Mouse (Mus musculus) embryonic facial prominence, embryonic 11.5 days (tissue): ENCODE data around the gene Thnsl2. TPM values are rescaled to one million over a fixed set of nuclear protein-coding genes. Genes with fewer than 3 reads are reported as not detected.

Experiments
- ATAC-seq: fragments of 200-750 bp; cut with Nextera tagmentation; replicated peaks from 2 replicates; pipeline ENCODE4 v1.8.0; 2017; ENCODE audit warnings: low read depth; ENCODE audit not compliant: insufficient number of reproducible peaks, low FRiP score, low TSS enrichment
- DNase-seq: peaks from one replicate; pipeline ENCODE4 v3.0.0-alpha.2; 2015; ENCODE audit warnings: low spot score
- H3K27ac ChIP-seq: fragments of 300-500 bp; sonication (generic); replicated peaks from 2 replicates; pipeline ENCODE4 v1.5.1; 2014; ENCODE audit warnings: mild to moderate bottlenecking, low read depth, low read length, control low read depth
- H3K27me3 ChIP-seq: fragments of 300-500 bp; sonication (generic); 2 replicates; pipeline ENCODE4 v1.6.1; 2014; ENCODE audit warnings: mild to moderate bottlenecking, low read length, moderate library complexity, mixed read lengths; ENCODE audit not compliant: control insufficient read depth, insufficient read depth
- H3K36me3 ChIP-seq: fragments of 300-500 bp; sonication (generic); replicated peaks from 2 replicates; pipeline ENCODE4 v1.6.1; 2014; ENCODE audit warnings: low read depth, mild to moderate bottlenecking, low read length, moderate library complexity, mixed read lengths; ENCODE audit not compliant: control insufficient read depth, insufficient read depth
- H3K4me1 ChIP-seq: fragments of 300-500 bp; sonication (generic); 2 replicates; pipeline ENCODE4 v1.6.1; 2014; ENCODE audit warnings: low read length, mixed read lengths; ENCODE audit not compliant: control insufficient read depth, insufficient read depth
- H3K4me2 ChIP-seq: fragments of 300-500 bp; sonication (generic); 2 replicates; pipeline ENCODE4 v1.6.1; 2014; ENCODE audit warnings: low read depth, mild to moderate bottlenecking, control low read depth, low read length, moderate library complexity
- H3K4me3 ChIP-seq: fragments of 300-500 bp; sonication (generic); 2 replicates; pipeline ENCODE4 v1.5.1; 2014; ENCODE audit warnings: low read depth, low read length, control low read depth
- H3K9ac ChIP-seq: fragments of 300-500 bp; sonication (generic); replicated peaks from 2 replicates; pipeline ENCODE4 v1.6.1; 2014; ENCODE audit warnings: mild to moderate bottlenecking, control low read depth, low read length
- H3K9me3 ChIP-seq: fragments of 300-500 bp; sonication (generic); replicated peaks from 2 replicates; pipeline ENCODE4 v1.6.1; 2016; ENCODE audit warnings: mild to moderate bottlenecking, low read length, inconsistent platforms, mixed read lengths; ENCODE audit not compliant: control insufficient read depth
- WGBS: fragments of 180-500 bp; shearing (Covaris S2); extraction: QIAGEN DNeasy Blood & Tissue Kit; methylation state at CpG from one replicate; pipeline ENCODE4 v1.1.7; 2014; 5-methylcytosine and 5-hydroxymethylcytosine counted together
- polyA plus RNA-seq: library from polyadenylated mRNA; unstranded; fragments of >200 nt; fragmentation: Nextera tagmentation; extraction: Ambion mirVana; gene quantifications from 2 replicates; pipeline ENCODE4 v1.2.1, GENCODE M21; 2014

Gene Thnsl2
- polyA plus RNA-seq, 1 experiment from 2014 or later, result 4.3 TPM

GRCm38 (mm10) chr6:71094693-71095092 lies 49.5 kb downstream of the Thnsl2 start:
- WGBS, result 76% methylated on average over 5 of the region's 5 CpGs
- H3K9ac ChIP-seq, result no peak overlapping the region
- no peak overlapping the region for H3K4me2 ChIP-seq
- no peaks in the 10 kb centered on the region for H3K4me1 ChIP-seq
- no peak overlapping the region for H3K27ac ChIP-seq
- H3K27me3 ChIP-seq, result no peaks in the 10 kb centered on the region
- no peaks in the 10 kb centered on the region for H3K9me3 ChIP-seq
- DNase-seq (no peak), ATAC-seq (no peak)
- no peaks in the 10 kb centered on the region for H3K36me3 ChIP-seq
- no peak overlapping the region for H3K4me3 ChIP-seq

- no peaks in the 10 kb centered on the region for H3K27me3 ChIP-seq
- H3K9me3 ChIP-seq, result no peaks in the 10 kb centered on the region
- no peak overlapping the region for H3K4me2 ChIP-seq
- no peaks in the 10 kb centered on the region for H3K4me1 ChIP-seq
- ATAC-seq (no peak), DNase-seq (no peak)
- WGBS, result 86% methylated on average over 6 of the region's 6 CpGs
- H3K4me3 ChIP-seq, result no peak overlapping the region
- H3K27ac ChIP-seq, result no peak overlapping the region
- H3K9ac ChIP-seq, result no peak overlapping the region
- no peaks in the 10 kb centered on the region for H3K36me3 ChIP-seq
Measured at GRCm38 (mm10) chr6:71093686-71094085, 50.6 kb downstream of the Thnsl2 start.

- H3K4me3 ChIP-seq, result no peak overlapping the region
- no peak overlapping the region for H3K4me2 ChIP-seq
- H3K9me3 ChIP-seq, result no peaks in the 10 kb centered on the region
- 80% methylated on average over 5 of the region's 5 CpGs for WGBS
- H3K4me1 ChIP-seq, result no peaks in the 10 kb centered on the region
- H3K9ac ChIP-seq, result no peak overlapping the region
- no peak for ATAC-seq
- no peaks in the 10 kb centered on the region for H3K36me3 ChIP-seq
- no peaks in the 10 kb centered on the region for H3K27me3 ChIP-seq
- no peak for DNase-seq
- H3K27ac ChIP-seq, result no peak overlapping the region
Measured at GRCm38 (mm10) chr6:71090475-71090874, 53.8 kb downstream of the Thnsl2 start.

- 87% methylated on average over 4 of the region's 4 CpGs for WGBS
- H3K9me3 ChIP-seq, result no peaks in the 10 kb centered on the region
- H3K4me1 ChIP-seq, result no peaks in the 10 kb centered on the region
- no peak overlapping the region for H3K27ac ChIP-seq
- DNase-seq, result no peak
- no peaks in the 10 kb centered on the region for H3K36me3 ChIP-seq
- no peaks in the 10 kb centered on the region for H3K27me3 ChIP-seq
- H3K4me2 ChIP-seq, result no peak overlapping the region
- ATAC-seq, result no peak
- H3K4me3 ChIP-seq, result no peak overlapping the region
- H3K9ac ChIP-seq, result no peak overlapping the region
Measured at GRCm38 (mm10) chr6:71089735-71090134, 54.5 kb downstream of the Thnsl2 start.

GRCm38 (mm10) chr6:71088992-71089391 lies 55.2 kb downstream of the Thnsl2 start:
- no peak overlapping the region for H3K27ac ChIP-seq
- no peaks in the 10 kb centered on the region for H3K27me3 ChIP-seq
- no peaks in the 10 kb centered on the region for H3K36me3 ChIP-seq
- H3K4me1 ChIP-seq, result no peaks in the 10 kb centered on the region
- H3K4me3 ChIP-seq, result no peak overlapping the region
- no peaks in the 10 kb centered on the region for H3K9me3 ChIP-seq
- WGBS, result 66% methylated on average over 4 of the region's 4 CpGs
- H3K4me2 ChIP-seq, result no peak overlapping the region
- no peak overlapping the region for H3K9ac ChIP-seq
- ATAC-seq, result no peak
- no peak for DNase-seq

- H3K4me2 ChIP-seq, result no peak overlapping the region
- WGBS, result 77% methylated on average over 7 of the region's 7 CpGs
- H3K9ac ChIP-seq, result no peak overlapping the region
- DNase-seq, result no peak
- no peaks in the 10 kb centered on the region for H3K27me3 ChIP-seq
- no peak for ATAC-seq
- H3K4me1 ChIP-seq, result no peaks in the 10 kb centered on the region
- H3K9me3 ChIP-seq, result no peaks in the 10 kb centered on the region
- H3K36me3 ChIP-seq, result no peaks in the 10 kb centered on the region
- H3K27ac ChIP-seq, result no peak overlapping the region
- H3K4me3 ChIP-seq, result no peak overlapping the region
Measured at GRCm38 (mm10) chr6:71083441-71083840, 60.8 kb downstream of the Thnsl2 start.

- Histone ChIP-seq H3K27me3 (no peaks in the 10 kb centered on the region), H3K36me3 (no peaks in the 10 kb centered on the region), H3K4me1 (no peaks in the 10 kb centered on the region), H3K27ac (no peak overlapping the region), H3K9me3 (no peaks in the 10 kb centered on the region), H3K4me2 (no peak overlapping the region), H3K4me3 (no peak overlapping the region), H3K9ac (no peak overlapping the region)
- WGBS, result 84% methylated on average over 11 of the region's 11 CpGs
- no peak for DNase-seq
- ATAC-seq, result no peak
Measured at GRCm38 (mm10) chr6:71082084-71082483, 62.2 kb downstream of the Thnsl2 start.

- no peak for ATAC-seq
- 79% methylated on average over 6 of the region's 6 CpGs for WGBS
- H3K27ac ChIP-seq, result no peak overlapping the region
- no peaks in the 10 kb centered on the region for H3K9me3 ChIP-seq
- no peak overlapping the region for H3K9ac ChIP-seq
- no peaks in the 10 kb centered on the region for H3K4me1 ChIP-seq
- H3K4me2 ChIP-seq, result no peak overlapping the region
- no peaks in the 10 kb centered on the region for H3K36me3 ChIP-seq
- no peak for DNase-seq
- H3K27me3 ChIP-seq, result no peaks in the 10 kb centered on the region
- no peak overlapping the region for H3K4me3 ChIP-seq
Measured at GRCm38 (mm10) chr6:71081230-71081629, 63.0 kb downstream of the Thnsl2 start.
